Mouse (Mus musculus) embryonic facial prominence, embryonic 11.5 days (tissue): ENCODE measurements around the gene Rassf2. TPM values are rescaled to one million over a fixed set of nuclear protein-coding genes. Genes with fewer than 3 reads are reported as not detected.

Experiments used
- ATAC-seq: fragments of 200-750 bp; cut with Nextera tagmentation; replicated peaks from 2 replicates; pipeline ENCODE4 v1.8.0; 2017; ENCODE audit warnings: low read depth; ENCODE audit not compliant: insufficient number of reproducible peaks, low FRiP score, low TSS enrichment
- DNase-seq: peaks from one replicate; pipeline ENCODE4 v3.0.0-alpha.2; 2015; ENCODE audit warnings: low spot score
- H3K27ac ChIP-seq: fragments of 300-500 bp; sonication (generic); replicated peaks from 2 replicates; pipeline ENCODE4 v1.5.1; 2014; ENCODE audit warnings: mild to moderate bottlenecking, low read depth, low read length, control low read depth
- H3K27me3 ChIP-seq: fragments of 300-500 bp; sonication (generic); 2 replicates; pipeline ENCODE4 v1.6.1; 2014; ENCODE audit warnings: mild to moderate bottlenecking, low read length, moderate library complexity, mixed read lengths; ENCODE audit not compliant: control insufficient read depth, insufficient read depth
- H3K36me3 ChIP-seq: fragments of 300-500 bp; sonication (generic); replicated peaks from 2 replicates; pipeline ENCODE4 v1.6.1; 2014; ENCODE audit warnings: low read depth, mild to moderate bottlenecking, low read length, moderate library complexity, mixed read lengths; ENCODE audit not compliant: control insufficient read depth, insufficient read depth
- H3K4me1 ChIP-seq: fragments of 300-500 bp; sonication (generic); 2 replicates; pipeline ENCODE4 v1.6.1; 2014; ENCODE audit warnings: low read length, mixed read lengths; ENCODE audit not compliant: control insufficient read depth, insufficient read depth
- H3K4me2 ChIP-seq: fragments of 300-500 bp; sonication (generic); 2 replicates; pipeline ENCODE4 v1.6.1; 2014; ENCODE audit warnings: low read depth, mild to moderate bottlenecking, control low read depth, low read length, moderate library complexity
- H3K4me3 ChIP-seq: fragments of 300-500 bp; sonication (generic); 2 replicates; pipeline ENCODE4 v1.5.1; 2014; ENCODE audit warnings: low read depth, low read length, control low read depth
- H3K9ac ChIP-seq: fragments of 300-500 bp; sonication (generic); replicated peaks from 2 replicates; pipeline ENCODE4 v1.6.1; 2014; ENCODE audit warnings: mild to moderate bottlenecking, control low read depth, low read length
- H3K9me3 ChIP-seq: fragments of 300-500 bp; sonication (generic); replicated peaks from 2 replicates; pipeline ENCODE4 v1.6.1; 2016; ENCODE audit warnings: mild to moderate bottlenecking, low read length, inconsistent platforms, mixed read lengths; ENCODE audit not compliant: control insufficient read depth
- WGBS: fragments of 180-500 bp; shearing (Covaris S2); extraction: QIAGEN DNeasy Blood & Tissue Kit; methylation state at CpG from one replicate; pipeline ENCODE4 v1.1.7; 2014; 5-methylcytosine and 5-hydroxymethylcytosine counted together
- polyA plus RNA-seq: library from polyadenylated mRNA; unstranded; fragments of >200 nt; fragmentation: Nextera tagmentation; extraction: Ambion mirVana; gene quantifications from 2 replicates; pipeline ENCODE4 v1.2.1, GENCODE M21; 2014

Gene Rassf2
- polyA plus RNA-seq, 1 experiment from 2014 or later, result 9.5 TPM

DNA sequence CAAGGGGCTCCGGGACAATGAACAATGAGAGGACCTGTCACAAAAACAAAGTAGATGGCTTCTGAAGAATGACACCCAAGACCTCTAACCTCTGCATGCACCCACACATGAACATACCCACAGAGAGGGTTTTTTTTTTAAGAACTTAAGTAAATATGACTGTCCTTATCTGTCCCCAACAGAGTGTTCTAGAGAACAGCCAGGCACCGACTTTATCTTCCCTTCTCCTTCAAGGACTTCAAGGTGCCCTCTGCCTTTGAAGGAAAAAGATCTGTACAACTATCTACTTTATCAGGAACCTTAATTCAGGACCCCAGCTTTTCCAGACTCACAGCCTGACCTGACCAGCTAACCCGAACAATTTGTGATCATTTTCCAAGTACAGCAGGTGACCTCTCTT, 89.6 kb downstream of the Rassf2 start:
- Histone ChIP-seq H3K27ac (no peak overlapping the region), H3K9ac (no peak overlapping the region), H3K4me1 (no peaks in the 10 kb centered on the region), H3K27me3 (no peaks in the 10 kb centered on the region), H3K9me3 (no peaks in the 10 kb centered on the region), H3K4me3 (no peak overlapping the region), H3K4me2 (no peak overlapping the region), H3K36me3 (no peaks in the 10 kb centered on the region)
- no peak for DNase-seq
- no peak for ATAC-seq
- 77% methylated on average over 3 of the region's 3 CpGs for WGBS

Other genes with a start within 250 kb of the Rassf2 start
- not detected in 2 replicates for gene Erv3, start 170.5 kb downstream of the Rassf2 start, polyA plus RNA-seq
- gene Prnp, start 120.3 kb downstream of the Rassf2 start, polyA plus RNA-seq, result 23.7 and 24.0 TPM in 2 replicates
- gene Prn, start 120.3 kb downstream of the Rassf2 start, polyA plus RNA-seq, result not detected in 2 replicates
- 15.1 and 15.6 TPM in 2 replicates for gene Prnd, start 79.4 kb downstream of the Rassf2 start, polyA plus RNA-seq
- 7.7 and 12.0 TPM in 2 replicates for gene Slc23a2, start 114.8 kb upstream of the Rassf2 start, polyA plus RNA-seq
- gene Tmem230, start 217.5 kb upstream of the Rassf2 start, polyA plus RNA-seq, result 51.3 and 56.4 TPM in 2 replicates
- 385 and 425 TPM in 2 replicates for gene Pcna, start 223.1 kb upstream of the Rassf2 start, polyA plus RNA-seq
- gene Cds2, start 232.9 kb upstream of the Rassf2 start, polyA plus RNA-seq, result 32.2 and 33.2 TPM in 2 replicates